Mouse (Mus musculus): ENCODE results near the gene Galnt15. TPM values are rescaled to one million over a fixed set of nuclear protein-coding genes. Genes with fewer than 3 reads are reported as not detected.

Gene Galnt15
- total and polyA plus RNA-seq, 3 experiments = not detected

- in situ Hi-C loops (cut with MboI; ENCODE audit: low pct_ligation_motif_present, low pct_unique_long_range_greater_than_20kb, low sequenced_read_pairs) (no loop called here), dilution Hi-C loops (cut with MboI; ENCODE audit: extremely low pct_ligation_motif_present, extremely low pct_unique_long_range_greater_than_20kb, low sequenced_read_pairs) (no loop called here)
- peaks cover 3% of the 10 kb centered on the region for H3K9me3 ChIP-seq (replicated peaks; ENCODE audit: low read length)
- no peaks in the 10 kb centered on the region for H3K27me3 ChIP-seq (replicated peaks)
- peaks cover 3 to 4% of the 10 kb centered on the region in 2 experiments; a peak in 2 of 4 replicates for H3K4me1 ChIP-seq (ENCODE audit: control insufficient read depth in 1 of 2, insufficient read depth in 2 of 2)
- no peaks in the 10 kb centered on the region for H3K79me2 ChIP-seq (replicated peaks; ENCODE audit: control insufficient read depth, extremely low read depth, insufficient read depth, poor library complexity, severe bottlenecking)
- no peak overlapping the region for H3K9ac ChIP-seq (ENCODE audit: insufficient read depth, low read depth)
- H3K4me2 ChIP-seq (ENCODE audit: insufficient read depth, low read depth, poor library complexity, severe bottlenecking) = no peak overlapping the region
- no peak overlapping the region for H3K4me3 ChIP-seq (replicated peaks in 1 of 3; ENCODE audit: low read depth in 2 of 3, low read length in 2 of 3, poor library complexity in 1 of 3)
- H3K27ac ChIP-seq (ENCODE audit: insufficient read depth, low read depth) = no peak overlapping the region
- TF ChIP-seq CTCF (conservative IDR thresholded peaks at IDR 0.05 in 1 of 2, IDR thresholded peaks at IDR 0.05 in 1 of 2; ENCODE audit: low read depth in 2 of 2, low read length in 2 of 2) = peak; percentile 26 to 52; a peak in 3 of 4 replicates
- no peak for TF ChIP-seq CHD2 (IDR thresholded peaks at IDR 0.05; ENCODE audit: low read length)
- peak; percentile 24 for TF ChIP-seq RAD21 (IDR thresholded peaks at IDR 0.05; ENCODE audit: low read depth, low read length)
- peak; percentile 24 for DNase-seq (ENCODE audit: extremely low read depth)
- no peaks in the 10 kb centered on the region for H3K36me3 ChIP-seq (replicated peaks in 1 of 2; ENCODE audit: control insufficient read depth in 1 of 2, insufficient read depth in 1 of 2, low read length in 1 of 2)
These were observed 27.9 kb downstream of the Galnt15 start for GRCm38 (mm10) chr14:32056675-32057074.

DNA sequence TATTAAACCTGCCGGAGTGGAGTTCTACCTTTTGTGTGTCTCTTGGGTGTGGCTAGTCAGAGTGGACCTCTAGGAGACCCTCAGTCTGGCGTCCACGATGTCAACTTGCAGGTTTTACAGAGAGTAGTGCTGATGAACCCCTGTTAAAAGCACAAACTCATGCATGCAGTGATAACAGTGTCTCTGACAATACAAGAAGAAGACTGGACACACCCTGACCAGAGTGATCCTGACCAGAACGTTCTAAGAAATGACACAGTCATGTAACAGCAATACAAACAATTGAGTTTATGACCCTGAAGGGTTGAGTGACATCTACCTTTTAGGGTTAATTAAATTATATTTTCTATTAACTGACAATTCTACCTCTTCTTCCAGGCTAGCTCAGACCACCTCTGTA lies 28.9 kb downstream of the Galnt15 start:
- in situ Hi-C loops (cut with MboI; ENCODE audit: low pct_ligation_motif_present, low pct_unique_long_range_greater_than_20kb, low sequenced_read_pairs) = no loop called here

DNA sequence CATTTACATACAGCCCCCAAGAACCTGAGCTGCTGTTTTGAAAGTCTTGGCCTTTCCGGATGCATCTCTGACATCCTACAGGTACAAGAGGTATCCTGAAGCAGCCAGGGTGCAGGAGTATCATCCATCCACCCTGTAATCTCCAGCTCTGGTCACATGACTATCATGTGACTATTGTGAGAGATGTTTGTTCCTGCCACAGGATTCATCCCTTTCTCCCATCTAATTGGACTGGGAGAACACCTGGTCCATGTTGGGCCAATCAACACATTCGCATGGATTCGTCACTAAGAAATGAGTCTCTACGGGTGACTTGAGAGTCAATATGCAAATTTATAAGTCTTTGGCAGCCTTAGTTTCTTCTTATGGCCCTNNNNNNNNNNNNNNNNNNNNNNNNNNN lies 32.6 kb downstream of the Galnt15 start:
- H3K9me3 ChIP-seq (replicated peaks; ENCODE audit: low read length) = peaks cover 17% of the 10 kb centered on the region
- DNase-seq (ENCODE audit: extremely low read depth) = no peak
- H3K79me2 ChIP-seq (replicated peaks; ENCODE audit: control insufficient read depth, extremely low read depth, insufficient read depth, poor library complexity, severe bottlenecking) = no peaks in the 10 kb centered on the region
- H3K4me3 ChIP-seq (replicated peaks in 1 of 3; ENCODE audit: low read depth in 2 of 3, low read length in 2 of 3, poor library complexity in 1 of 3) = no peak overlapping the region
- dilution Hi-C loops (cut with MboI; ENCODE audit: extremely low pct_ligation_motif_present, extremely low pct_unique_long_range_greater_than_20kb, low sequenced_read_pairs) = no loop called here
- no peak overlapping the region for H3K4me2 ChIP-seq (ENCODE audit: insufficient read depth, low read depth, poor library complexity, severe bottlenecking)
- TF ChIP-seq USF1 (IDR thresholded peaks at IDR 0.05; ENCODE audit: low read depth, low read length) (peak; percentile 14; the same call in 1 of the 2 replicates), MXI1 (IDR thresholded peaks at IDR 0.05; ENCODE audit: low read depth, low read length) (no peak), JUN (IDR thresholded peaks at IDR 0.05; ENCODE audit: insufficient read depth, low read depth, low read length) (no peak), USF2 (conservative IDR thresholded peaks at IDR 0.05; ENCODE audit: low read depth, low read length) (peak; percentile 41; the same call in 1 of the 2 replicates), BHLHE40 (IDR thresholded peaks at IDR 0.05; ENCODE audit: low read depth, low read length) (no peak), RAD21 (IDR thresholded peaks at IDR 0.05; ENCODE audit: low read depth, low read length) (no peak), MAFK (IDR thresholded peaks at IDR 0.05; ENCODE audit: insufficient replicate concordance, low read length) (no peak)
- no peak overlapping the region for H3K27ac ChIP-seq (ENCODE audit: insufficient read depth, low read depth)
- no peaks in the 10 kb centered on the region for H3K27me3 ChIP-seq (replicated peaks)
- no peaks in the 10 kb centered on the region for H3K36me3 ChIP-seq (replicated peaks in 1 of 2; ENCODE audit: control insufficient read depth in 1 of 2, insufficient read depth in 1 of 2, low read length in 1 of 2)
- in situ Hi-C loops (cut with MboI; ENCODE audit: low pct_ligation_motif_present, low pct_unique_long_range_greater_than_20kb, low sequenced_read_pairs) = no loop called here
- peaks cover 3 to 5% of the 10 kb centered on the region in 2 experiments; a peak in 2 of 4 replicates for H3K4me1 ChIP-seq (ENCODE audit: control insufficient read depth in 1 of 2, insufficient read depth in 2 of 2)
- no peak overlapping the region for H3K9ac ChIP-seq (ENCODE audit: insufficient read depth, low read depth)

More for the DNA sequence above, 28.9 kb downstream of the Galnt15 start:
- Histone ChIP-seq H3K9ac (ENCODE audit: insufficient read depth, low read depth) (no peak overlapping the region), H3K9me3 (replicated peaks; ENCODE audit: low read length) (peaks cover 3% of the 10 kb centered on the region), H3K4me3 (replicated peaks in 1 of 3; ENCODE audit: low read depth in 2 of 3, low read length in 2 of 3, poor library complexity in 1 of 3) (no peak overlapping the region), H3K79me2 (replicated peaks; ENCODE audit: control insufficient read depth, extremely low read depth, insufficient read depth, poor library complexity, severe bottlenecking) (no peaks in the 10 kb centered on the region), H3K27me3 (replicated peaks) (no peaks in the 10 kb centered on the region), H3K27ac (ENCODE audit: insufficient read depth, low read depth) (no peak overlapping the region), H3K4me1 (ENCODE audit: control insufficient read depth in 1 of 2, insufficient read depth in 2 of 2) (peaks cover 3 to 5% of the 10 kb centered on the region in 2 experiments; a peak in 2 of 4 replicates), H3K4me2 (ENCODE audit: insufficient read depth, low read depth, poor library complexity, severe bottlenecking) (no peak overlapping the region), H3K36me3 (replicated peaks in 1 of 2; ENCODE audit: control insufficient read depth in 1 of 2, insufficient read depth in 1 of 2, low read length in 1 of 2) (no peaks in the 10 kb centered on the region)
- dilution Hi-C loops (cut with MboI; ENCODE audit: extremely low pct_ligation_motif_present, extremely low pct_unique_long_range_greater_than_20kb, low sequenced_read_pairs) = no loop called here
- no peak for DNase-seq (ENCODE audit: extremely low read depth)
- no peak for TF ChIP-seq PAX5 (IDR thresholded peaks at IDR 0.05; ENCODE audit: low read length)
- TF ChIP-seq USF2 (conservative IDR thresholded peaks at IDR 0.05; ENCODE audit: low read depth, low read length) = no peak
- no peak for TF ChIP-seq SMC3 (IDR thresholded peaks at IDR 0.05; ENCODE audit: low read depth, low read length)
- no peak for TF ChIP-seq ZC3H11A (IDR thresholded peaks at IDR 0.05; ENCODE audit: low read depth, low read length)
- TF ChIP-seq ZMIZ1 (IDR thresholded peaks at IDR 0.05; ENCODE audit: low read depth, low read length) = no peak
- no peak for TF ChIP-seq MEF2A (IDR thresholded peaks at IDR 0.05; ENCODE audit: borderline replicate concordance, low read depth, low read length)
- no peak for TF ChIP-seq NRF1 (IDR thresholded peaks at IDR 0.05; ENCODE audit: low read depth, low read length)
- no peak for TF ChIP-seq BHLHE40 (IDR thresholded peaks at IDR 0.05; ENCODE audit: low read depth, low read length)
